Mouse (Mus musculus) midbrain, embryonic 10.5 days (tissue): ENCODE measurements around the gene Rfk. TPM values are rescaled to one million over a fixed set of nuclear protein-coding genes. Genes with fewer than 3 reads are reported as not detected.

Source experiments
- DNase-seq: peaks from one replicate; pipeline ENCODE4 v3.0.0-alpha.2; 2017; ENCODE audit warnings: low spot score
- H3K27ac ChIP-seq: fragments of 300-500 bp; sonication (generic); replicated peaks from 2 replicates; pipeline ENCODE4 v1.5.1; 2016; ENCODE audit warnings: mild to moderate bottlenecking
- H3K27me3 ChIP-seq: fragments of 300-500 bp; sonication (generic); 2 replicates; pipeline ENCODE4 v1.6.1; 2016; ENCODE audit warnings: low read depth, mild to moderate bottlenecking; ENCODE audit not compliant: poor library complexity, severe bottlenecking
- H3K36me3 ChIP-seq: fragments of 300-500 bp; sonication (generic); 2 replicates; pipeline ENCODE4 v1.6.1; 2016; ENCODE audit warnings: mild to moderate bottlenecking, moderate library complexity
- H3K4me1 ChIP-seq: fragments of 300-500 bp; sonication (generic); 2 replicates; pipeline ENCODE4 v1.6.1; 2016
- H3K4me3 ChIP-seq: fragments of 300-500 bp; sonication (generic); 2 replicates; pipeline ENCODE4 v1.5.1; 2016; ENCODE audit warnings: mild to moderate bottlenecking, moderate library complexity
- H3K9me3 ChIP-seq: fragments of 300-500 bp; sonication (generic); replicated peaks from 2 replicates; pipeline ENCODE4 v1.6.1; 2016; ENCODE audit warnings: mild to moderate bottlenecking
- WGBS: fragments of 180-500 bp; shearing (Covaris S2); methylation state at CpG from one replicate; pipeline ENCODE4 v1.1.7; 2016; 5-methylcytosine and 5-hydroxymethylcytosine counted together
- polyA plus RNA-seq: library from polyadenylated mRNA; unstranded; fragments of >200 nt; fragmentation: Nextera tagmentation; extraction: Ambion mirVana; gene quantifications from 2 replicates; pipeline ENCODE4 v1.2.1, GENCODE M21; 2016

The Rfk gene
- polyA plus RNA-seq, 1 experiment from 2014 or later, result 60.2 TPM

DNA sequence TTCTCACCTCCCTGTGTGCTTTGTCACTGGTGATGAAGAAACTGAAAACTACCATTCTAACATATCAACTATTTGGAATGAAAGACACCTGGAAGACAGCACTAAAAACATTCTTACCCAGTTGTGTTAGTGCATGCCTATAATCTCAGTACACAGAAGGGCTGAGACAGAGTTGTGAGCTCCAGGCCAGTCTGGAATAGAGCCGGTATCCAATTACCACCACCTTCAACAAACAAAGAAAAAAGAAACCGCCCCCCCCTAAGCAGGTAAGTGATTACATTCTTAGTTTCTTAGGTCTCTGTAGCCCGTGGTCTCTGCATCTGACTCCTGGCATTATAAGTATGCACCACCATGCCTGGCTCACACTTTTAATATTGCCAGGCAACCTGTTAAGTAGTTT lies 977 bp upstream of the Rfk start:
- H3K9me3 ChIP-seq, result no peaks in the 10 kb centered on the region
- WGBS, result 21% methylated on average over 3 of the region's 3 CpGs
- H3K4me1 ChIP-seq, result peaks cover 11% of the 10 kb centered on the region

DNA sequence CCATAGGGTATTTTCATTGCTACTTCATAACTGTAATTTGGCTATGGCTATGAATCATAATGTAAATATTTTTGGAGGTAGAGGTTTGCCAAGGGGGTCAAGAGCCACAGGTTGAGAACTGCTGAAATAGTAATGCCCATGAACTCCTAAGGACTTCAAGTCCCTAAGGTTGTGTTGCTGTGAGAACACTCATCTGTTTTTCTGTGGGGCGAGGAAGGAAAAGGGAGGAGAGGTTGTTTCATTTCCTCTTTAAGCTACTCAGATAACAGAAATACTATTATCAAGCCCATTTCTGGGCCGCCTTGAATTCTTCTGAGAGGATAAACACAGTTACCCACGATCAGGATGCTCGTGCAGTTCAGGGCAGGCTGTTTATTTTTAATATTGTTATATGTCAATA lies 3.0 kb downstream of the Rfk start:
- H3K4me3 ChIP-seq, result no peak overlapping the region

More for the DNA sequence above, 977 bp upstream of the Rfk start:
- no peak overlapping the region for H3K27ac ChIP-seq
- peaks cover 44% of the 10 kb centered on the region for H3K27me3 ChIP-seq
- DNase-seq, result no peak
- H3K4me3 ChIP-seq, result 0 out of 2 replicates have a peak overlapping the region, but pooled peaks have one; percentile 73
- H3K36me3 ChIP-seq, result peaks cover 13% of the 10 kb centered on the region; the same call in 1 of the 2 replicates

DNA sequence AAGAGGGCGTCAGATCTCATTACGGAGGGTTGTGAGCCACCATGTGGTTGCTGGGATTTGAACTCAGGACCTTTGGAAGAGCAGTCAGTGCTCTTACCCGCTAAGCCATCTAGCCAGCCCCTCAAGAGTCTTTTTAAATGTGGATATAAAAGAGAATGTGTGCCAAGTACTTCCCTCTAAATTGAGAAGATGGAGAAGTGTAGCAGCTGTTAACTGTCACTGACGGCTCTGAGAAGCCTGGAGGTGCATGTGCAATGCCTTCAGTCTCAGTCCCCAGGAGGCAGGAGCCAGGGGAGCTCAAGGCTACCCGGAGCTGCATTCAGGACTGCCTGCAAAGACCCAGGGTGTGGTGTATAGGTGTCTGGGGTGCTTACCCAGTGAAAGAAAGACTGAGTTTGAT lies 4.1 kb downstream of the Rfk start:
- 81% methylated on average over 5 of the region's 5 CpGs for WGBS
- DNase-seq, result no peak
- Histone ChIP-seq H3K27ac (no peak overlapping the region), H3K4me3 (no peak overlapping the region), H3K4me1 (peaks cover 11% of the 10 kb centered on the region), H3K36me3 (peaks cover 42% of the 10 kb centered on the region), H3K27me3 (peaks cover 7% of the 10 kb centered on the region), H3K9me3 (no peaks in the 10 kb centered on the region)

More for the DNA sequence above, 3.0 kb downstream of the Rfk start:
- 94% methylated on average over 4 of the region's 4 CpGs for WGBS
- H3K27me3 ChIP-seq, result peaks cover 18% of the 10 kb centered on the region
- no peaks in the 10 kb centered on the region for H3K9me3 ChIP-seq
- peaks cover 42% of the 10 kb centered on the region for H3K36me3 ChIP-seq
- peaks cover 11% of the 10 kb centered on the region for H3K4me1 ChIP-seq
- DNase-seq, result no peak
- H3K27ac ChIP-seq, result no peak overlapping the region

DNA sequence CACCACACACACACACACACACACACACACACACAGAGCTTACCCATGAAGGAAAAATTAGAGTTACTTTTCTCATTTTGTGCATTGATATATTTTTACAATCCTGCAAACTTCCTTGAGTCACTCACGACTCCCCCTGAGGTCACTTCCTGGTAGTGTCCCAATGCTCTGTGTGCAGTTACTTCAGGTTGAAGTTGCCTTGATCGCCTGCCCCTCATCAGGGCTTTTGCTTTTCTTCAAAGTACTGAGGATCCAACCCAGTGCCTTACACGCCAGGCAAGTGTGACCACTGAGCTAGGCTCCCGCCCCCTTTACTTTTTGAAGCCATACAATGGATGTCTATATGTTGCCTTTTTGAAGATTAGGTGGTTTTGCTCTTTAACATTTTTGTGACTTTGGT lies 6.1 kb downstream of the Rfk start:
- Histone ChIP-seq H3K27ac (no peak overlapping the region), H3K9me3 (no peaks in the 10 kb centered on the region), H3K27me3 (no peaks in the 10 kb centered on the region), H3K4me1 (peaks cover 3% of the 10 kb centered on the region), H3K4me3 (no peak overlapping the region), H3K36me3 (peaks cover 42% of the 10 kb centered on the region)
- no peak for DNase-seq
- 93% methylated on average over 4 of the region's 4 CpGs for WGBS

DNA sequence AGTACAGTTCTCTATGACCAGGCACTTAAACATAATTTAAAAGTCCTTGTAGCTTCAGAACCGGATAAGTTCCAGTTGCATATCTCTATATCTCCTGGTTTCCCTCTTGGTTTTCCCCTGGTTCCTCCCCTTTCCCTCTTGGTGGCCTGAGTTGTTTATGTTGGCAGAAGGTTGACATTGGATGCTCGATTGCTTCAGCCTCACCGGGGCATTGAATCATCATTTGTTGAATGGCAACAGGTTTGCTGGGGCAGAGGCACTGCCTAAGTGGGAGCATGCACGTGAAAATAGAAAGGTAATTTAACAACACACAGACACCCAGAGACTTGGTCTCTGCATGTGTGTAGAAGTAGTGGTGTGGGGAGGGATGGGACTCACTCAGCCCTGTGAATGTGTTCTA lies 6.7 kb downstream of the Rfk start:
- Histone ChIP-seq H3K27ac (no peak overlapping the region), H3K4me1 (no peaks in the 10 kb centered on the region), H3K4me3 (no peak overlapping the region), H3K27me3 (no peaks in the 10 kb centered on the region), H3K9me3 (no peaks in the 10 kb centered on the region), H3K36me3 (peaks cover 42% of the 10 kb centered on the region)
- 89% methylated on average over 4 of the region's 4 CpGs for WGBS
- no peak for DNase-seq

DNA sequence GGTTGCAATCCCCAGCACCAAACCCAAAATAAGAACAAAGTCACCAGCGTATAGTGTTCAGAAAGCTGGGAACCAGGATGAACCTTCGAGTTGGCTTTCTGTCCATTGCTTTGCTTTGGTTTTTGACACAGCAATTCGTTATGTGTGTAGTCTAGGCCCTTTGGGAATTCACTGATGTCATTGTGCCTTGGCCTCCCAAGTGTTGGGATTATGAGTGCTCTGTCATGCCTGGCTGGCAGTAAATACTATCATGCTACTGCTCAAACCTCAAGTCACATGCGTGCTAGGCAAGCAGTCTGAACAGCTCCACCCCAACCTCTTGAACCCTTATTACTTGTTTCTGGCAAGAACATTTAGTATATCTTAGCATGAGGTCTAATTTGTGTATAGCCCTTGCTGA lies 9.3 kb downstream of the Rfk start:
- 86% methylated on average over 4 of the region's 4 CpGs for WGBS
- no peaks in the 10 kb centered on the region for H3K4me1 ChIP-seq

DNA sequence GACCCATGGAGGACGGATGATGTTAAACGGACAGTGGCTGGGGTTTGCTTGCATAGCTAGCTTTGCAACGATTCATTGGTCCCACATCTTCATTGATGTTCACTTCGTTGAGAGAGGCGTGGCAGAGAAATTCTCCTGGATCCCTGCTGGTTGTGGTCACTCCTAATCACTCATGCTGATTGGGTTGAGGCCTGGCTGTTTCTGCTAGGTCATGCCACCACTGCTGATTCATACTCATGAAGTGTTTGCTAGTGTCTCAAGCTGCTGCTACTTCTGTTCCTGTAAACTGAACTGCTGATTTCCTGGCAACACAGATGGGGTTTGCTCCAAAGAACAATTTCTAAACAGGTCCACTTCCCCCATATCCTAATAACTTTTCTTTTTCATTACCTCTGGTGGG lies 13.0 kb downstream of the Rfk start:
- Histone ChIP-seq H3K36me3 (no peaks in the 10 kb centered on the region), H3K9me3 (peaks cover 9% of the 10 kb centered on the region), H3K27me3 (no peaks in the 10 kb centered on the region), H3K27ac (no peak overlapping the region), H3K4me1 (no peaks in the 10 kb centered on the region), H3K4me3 (no peak overlapping the region)
- 94% methylated on average over 5 of the region's 5 CpGs for WGBS
- no peak for DNase-seq

More for the DNA sequence above, 9.3 kb downstream of the Rfk start:
- H3K36me3 ChIP-seq, result peaks cover 26% of the 10 kb centered on the region
- no peak for DNase-seq
- no peaks in the 10 kb centered on the region for H3K27me3 ChIP-seq
- no peak overlapping the region for H3K4me3 ChIP-seq
- no peak overlapping the region for H3K27ac ChIP-seq
- H3K9me3 ChIP-seq, result peaks cover 9% of the 10 kb centered on the region

DNA sequence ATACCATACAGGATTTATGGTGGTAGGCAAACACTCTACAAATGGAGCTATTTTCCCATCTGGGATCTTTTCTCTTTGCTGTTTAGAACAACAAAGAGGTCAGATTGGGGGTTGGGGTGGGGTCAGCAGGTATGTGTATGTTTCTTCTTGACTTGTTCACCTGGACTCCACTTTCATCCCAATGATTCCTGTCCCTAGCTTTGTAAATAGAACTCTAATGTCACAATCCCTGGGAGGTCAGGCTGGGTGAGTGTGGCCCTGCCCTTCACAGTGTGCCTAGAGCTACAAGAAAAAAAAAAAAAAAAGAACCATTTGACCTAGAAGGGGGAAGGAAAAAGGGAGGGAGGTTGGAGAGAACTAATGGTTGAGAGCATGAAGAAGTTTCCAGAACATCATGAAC lies 14.7 kb downstream of the Rfk start:
- H3K36me3 ChIP-seq, result no peaks in the 10 kb centered on the region
- H3K9me3 ChIP-seq, result peaks cover 9% of the 10 kb centered on the region
- no peak overlapping the region for H3K27ac ChIP-seq
- H3K27me3 ChIP-seq, result no peaks in the 10 kb centered on the region
- no peaks in the 10 kb centered on the region for H3K4me1 ChIP-seq
- DNase-seq, result no peak
- H3K4me3 ChIP-seq, result no peak overlapping the region

DNA sequence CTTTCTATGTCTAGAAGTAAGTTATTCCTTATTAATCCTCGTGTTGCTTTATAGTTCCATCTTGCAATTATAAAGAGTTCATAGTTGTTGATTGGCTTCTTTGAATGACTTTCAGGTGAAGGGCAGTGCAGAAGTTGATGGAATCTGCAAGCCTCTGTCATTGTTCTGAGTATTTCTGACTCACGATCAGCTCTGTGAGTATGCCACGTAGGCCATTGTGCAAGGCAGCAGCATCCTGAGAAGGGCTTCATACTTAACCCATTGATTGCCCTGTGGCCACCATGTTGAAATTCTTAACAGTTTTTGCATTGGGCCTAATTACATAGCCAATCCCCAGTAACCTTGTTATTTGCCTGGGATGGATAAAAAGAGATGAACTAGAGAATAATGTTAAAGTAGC lies 15.5 kb downstream of the Rfk start:
- 78% methylated on average over 3 of the region's 3 CpGs for WGBS
- Histone ChIP-seq H3K4me3 (no peak overlapping the region), H3K27ac (no peak overlapping the region), H3K4me1 (no peaks in the 10 kb centered on the region), H3K9me3 (peaks cover 9% of the 10 kb centered on the region), H3K27me3 (no peaks in the 10 kb centered on the region), H3K36me3 (no peaks in the 10 kb centered on the region)
- no peak for DNase-seq

DNA sequence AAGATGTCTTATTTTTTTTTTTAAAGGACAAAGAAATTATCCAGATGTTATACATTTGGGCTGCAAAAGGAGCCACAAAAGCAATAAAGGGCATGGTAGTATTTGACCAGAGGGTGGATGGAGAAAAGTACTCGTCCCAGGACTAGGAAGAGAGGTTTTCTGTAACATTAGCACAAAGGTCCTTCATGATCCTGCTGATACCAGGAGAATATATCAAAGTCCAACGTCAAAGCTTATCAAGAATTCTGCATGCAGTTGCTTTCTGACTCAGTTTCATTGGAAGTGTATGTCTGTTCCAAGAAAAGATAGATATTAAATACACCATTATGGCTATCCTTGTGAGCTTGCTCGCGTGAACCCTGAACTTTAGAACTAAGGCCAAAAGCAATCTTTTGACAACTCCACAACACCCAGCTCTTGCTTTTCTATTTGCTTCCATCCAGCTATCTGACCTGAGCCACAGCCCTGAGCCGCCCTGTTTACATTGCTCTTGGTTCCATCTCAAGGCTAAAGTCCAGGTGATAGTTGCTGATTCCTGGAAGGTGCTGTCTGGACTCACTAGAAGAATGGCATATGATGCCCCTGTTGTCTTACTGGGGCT lies 16.7 kb downstream of the Rfk start:
- Histone ChIP-seq H3K36me3 (no peaks in the 10 kb centered on the region), H3K4me1 (no peaks in the 10 kb centered on the region), H3K4me3 (no peak overlapping the region), H3K27ac (no peak overlapping the region), H3K9me3 (peaks cover 9% of the 10 kb centered on the region), H3K27me3 (no peaks in the 10 kb centered on the region)
- no peak for DNase-seq
- WGBS, result 87% methylated on average over 5 of the region's 5 CpGs

DNA sequence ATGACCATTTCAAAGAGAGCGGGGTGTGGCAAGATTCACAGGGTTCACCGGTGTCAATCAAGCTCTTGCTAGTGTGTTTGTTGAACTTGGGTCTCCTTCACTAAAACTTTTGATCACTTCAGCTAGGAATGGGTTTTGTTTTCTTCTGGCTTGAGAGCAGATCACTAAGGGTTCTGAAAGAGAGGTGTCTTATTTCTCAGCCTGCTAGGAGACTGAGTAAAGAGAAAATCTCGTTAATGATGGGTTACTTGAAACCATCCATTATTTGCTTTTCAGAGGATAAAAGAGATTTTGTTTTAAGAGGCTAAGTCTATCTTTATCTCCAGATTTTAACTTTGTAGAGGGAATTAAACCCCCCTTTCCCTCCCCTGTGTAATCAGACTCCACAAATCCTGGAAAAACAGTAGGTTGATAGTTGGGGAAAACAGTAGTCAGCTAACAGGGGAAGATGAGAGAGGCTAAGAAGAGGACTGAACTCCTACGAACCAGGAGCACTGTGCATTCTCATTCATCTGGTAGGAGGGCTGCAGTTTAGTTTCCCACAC lies 19.1 kb downstream of the Rfk start:
- WGBS, result 57% methylated on average over 4 of the region's 4 CpGs

DNA sequence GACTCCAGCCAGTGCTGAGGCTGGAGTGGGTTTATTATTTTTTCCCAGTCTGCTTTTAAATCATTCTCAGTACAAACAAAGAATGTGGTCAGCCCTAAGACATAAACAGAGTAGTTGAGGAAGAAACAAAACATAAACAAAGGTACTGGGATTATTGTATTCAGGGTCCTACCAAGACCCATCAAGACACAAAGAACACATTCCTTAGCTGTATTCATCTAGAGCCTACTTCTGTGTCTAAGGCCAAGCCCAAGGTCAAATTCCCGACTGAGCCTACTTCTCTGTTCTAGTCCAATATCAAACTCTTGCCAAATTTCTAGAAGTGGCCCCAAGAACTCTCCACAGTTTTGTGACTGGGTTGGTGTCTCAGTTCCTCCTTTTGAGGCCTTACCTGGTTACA lies 24.0 kb downstream of the Rfk start:
- H3K4me1 ChIP-seq, result no peaks in the 10 kb centered on the region
- 79% methylated on average over 1 of the region's 1 CpGs for WGBS
- H3K36me3 ChIP-seq, result no peaks in the 10 kb centered on the region
- no peak overlapping the region for H3K4me3 ChIP-seq
- H3K27me3 ChIP-seq, result no peaks in the 10 kb centered on the region
- no peak overlapping the region for H3K27ac ChIP-seq
- DNase-seq, result no peak
- H3K9me3 ChIP-seq, result no peaks in the 10 kb centered on the region

More for the DNA sequence above, 19.1 kb downstream of the Rfk start:
- Histone ChIP-seq H3K9me3 (no peaks in the 10 kb centered on the region), H3K4me1 (no peaks in the 10 kb centered on the region), H3K27me3 (no peaks in the 10 kb centered on the region), H3K27ac (no peak overlapping the region), H3K4me3 (no peak overlapping the region), H3K36me3 (no peaks in the 10 kb centered on the region)
- no peak for DNase-seq

DNA sequence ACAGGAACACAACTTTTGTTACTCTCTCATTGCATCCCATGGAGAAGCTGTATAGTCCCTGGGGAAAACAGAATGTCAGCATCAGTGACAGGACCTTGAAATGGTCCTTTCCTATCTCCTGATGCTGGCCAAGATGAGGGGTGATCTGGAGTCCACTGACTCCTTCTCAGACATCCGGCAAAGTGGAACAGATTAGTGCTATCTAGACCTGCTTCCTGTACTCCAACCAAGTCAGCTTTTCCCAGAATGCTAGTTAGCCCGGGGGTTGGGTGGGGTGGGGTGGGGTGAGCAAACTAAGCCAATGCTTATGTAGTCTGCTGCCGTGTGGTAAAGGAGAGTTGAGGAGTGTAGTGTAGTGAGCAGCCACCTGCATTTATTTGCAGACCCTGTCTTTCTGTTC lies 29.5 kb downstream of the Rfk start:
- Histone ChIP-seq H3K4me3 (no peak overlapping the region), H3K27me3 (no peaks in the 10 kb centered on the region), H3K27ac (no peak overlapping the region), H3K4me1 (no peaks in the 10 kb centered on the region), H3K9me3 (no peaks in the 10 kb centered on the region), H3K36me3 (no peaks in the 10 kb centered on the region)
- DNase-seq, result no peak
- WGBS, result 82% methylated on average over 3 of the region's 3 CpGs
